Mouse (Mus musculus): Measurements from ENCODE around the gene Cfp. TPM values are rescaled to one million over a fixed set of nuclear protein-coding genes. Genes with fewer than 3 reads are reported as not detected.
A peak's percentile ranks its signal among the peaks of the same experiment; 100 is the strongest.

Cfp gene
- polyA plus RNA-seq (2016; fragmentation: Nextera tagmentation; extraction: Ambion mirVana) = 11.7 and 13.1 TPM in 2 replicates

DNA sequence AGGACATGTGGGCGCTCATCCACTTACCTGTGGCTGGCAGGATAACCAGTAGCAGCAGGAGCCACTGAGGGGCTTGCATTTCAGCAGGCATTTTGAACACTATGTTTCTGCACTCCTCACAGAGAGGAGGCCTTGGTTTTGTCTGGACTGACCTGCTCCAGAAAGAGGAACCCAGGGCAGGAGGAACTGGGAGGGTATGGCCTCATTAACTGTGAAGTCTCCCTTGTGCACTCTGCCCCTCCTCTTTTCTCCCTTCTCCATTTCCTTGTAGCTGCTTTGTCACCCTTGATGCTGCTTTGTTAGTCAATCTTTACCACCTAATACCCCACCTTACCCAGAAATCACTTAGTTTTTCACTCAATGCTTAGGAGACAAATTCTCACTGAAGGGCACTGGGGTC, at the start of gene Cfp:
TSS of gene Cfp (minus strand) at position 192 of the 400 bp plus-strand sequence.
- Histone ChIP-seq H3K4me3 (no peak within 1 kb of the TSS), H3K27me3 (replicated peaks) (no peaks in the 10 kb centered on the region), H3K36me3 (peaks cover 7% of the 10 kb centered on the region; the same call in 1 of the 2 replicates), H3K4me2 (no peak within 1 kb of the TSS), H3K9me3 (replicated peaks) (no peaks in the 10 kb centered on the region), H3K27ac (no peak within 1 kb of the TSS), H3K9ac (no peak within 1 kb of the TSS), H3K4me1 (no peaks in the 10 kb centered on the region)
- WGBS (ENCODE audit: insufficient replicate concordance) = 27% methylated on average over 1 of the region's 1 CpGs
- ATAC-seq = no peak

DNA sequence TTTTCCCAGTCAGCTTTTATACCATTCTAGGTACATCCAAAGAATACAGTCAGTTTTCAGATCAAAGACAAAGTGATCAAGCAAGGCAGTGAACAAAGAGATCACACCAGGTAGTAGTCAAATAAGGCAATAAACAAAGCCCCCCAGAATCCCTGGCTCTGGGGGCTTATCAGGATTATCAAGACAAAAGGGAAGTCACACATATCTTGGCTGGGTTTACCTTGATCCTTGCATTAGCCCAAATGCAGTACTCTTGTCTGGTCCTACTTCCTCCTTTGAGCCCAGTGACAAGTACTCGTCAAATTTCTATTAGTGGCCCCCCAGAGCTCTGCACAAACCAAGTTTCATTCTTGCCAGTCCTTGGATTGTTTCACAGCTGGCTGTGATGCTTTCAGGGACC, 49.5 kb upstream of the Cfp start:
- no peaks in the 10 kb centered on the region for H3K9me3 ChIP-seq (replicated peaks)
- no peak for ATAC-seq
- no peaks in the 10 kb centered on the region for H3K36me3 ChIP-seq
- 30% methylated on average over 1 of the region's 1 CpGs for WGBS (ENCODE audit: insufficient replicate concordance)
- H3K27ac ChIP-seq = no peak overlapping the region
- H3K9ac ChIP-seq = no peak overlapping the region
- no peaks in the 10 kb centered on the region for H3K4me1 ChIP-seq
- H3K27me3 ChIP-seq (replicated peaks) = no peaks in the 10 kb centered on the region
- H3K4me3 ChIP-seq = no peak overlapping the region
- H3K4me2 ChIP-seq = no peak overlapping the region

GRCm38 (mm10) chrX:20961477-20962378, 30.4 kb upstream of the Cfp start, which contains the start of gene Uxt:
Gene Uxt, minus strand, starts transcription at chrX:20962017.
- peak within 1 kb of the TSS; percentile 68 for H3K4me2 ChIP-seq
- ATAC-seq = peak; percentile 93
- H3K36me3 ChIP-seq = peaks cover 18% of the 10 kb centered on the region
- WGBS (ENCODE audit: insufficient replicate concordance) = 7% methylated on average over 57 of the region's 57 CpGs
- H3K9me3 ChIP-seq (replicated peaks) = no peaks in the 10 kb centered on the region
- peaks cover 5% of the 10 kb centered on the region; the same call in 1 of the 2 replicates for H3K4me1 ChIP-seq
- no peaks in the 10 kb centered on the region for H3K27me3 ChIP-seq (replicated peaks)
- peak within 1 kb of the TSS; percentile 85 for H3K27ac ChIP-seq
- peak within 1 kb of the TSS; percentile 61 for H3K9ac ChIP-seq
- H3K4me3 ChIP-seq = peak within 1 kb of the TSS; percentile 64

GRCm38 (mm10) chrX:20950191-20950880, 19.0 kb upstream of the Cfp start, which contains the start of gene Elk1:
Gene Elk1, minus strand, starts transcription at chrX:20950608.
- Histone ChIP-seq H3K36me3 (0 out of 2 replicates have a peak, but pooled peaks cover 3% of the 10 kb centered on the region), H3K4me2 (peak within 1 kb of the TSS; percentile 70)

GRCm38 (mm10) chrX:20946055-20946454, 14.7 kb upstream of the Cfp start:
- Histone ChIP-seq H3K9ac (no peak overlapping the region), H3K36me3 (no peaks in the 10 kb centered on the region), H3K4me3 (no peak overlapping the region), H3K4me1 (peaks cover 8% of the 10 kb centered on the region; the same call in 1 of the 2 replicates), H3K9me3 (replicated peaks) (no peaks in the 10 kb centered on the region), H3K27ac (no peak overlapping the region), H3K4me2 (no peak overlapping the region), H3K27me3 (replicated peaks) (no peaks in the 10 kb centered on the region)
- ATAC-seq = no peak
- WGBS (ENCODE audit: insufficient replicate concordance) = 6% methylated on average over 4 of the region's 4 CpGs

More at GRCm38 (mm10) chrX:20950191-20950880, 19.0 kb upstream of the Cfp start, which contains the start of gene Elk1:
- Histone ChIP-seq H3K9ac (peak within 1 kb of the TSS; percentile 57), H3K4me1 (peaks cover 8% of the 10 kb centered on the region; the same call in 1 of the 2 replicates), H3K27ac (peak within 1 kb of the TSS; percentile 48; the same call in 1 of the 2 replicates), H3K4me3 (peak within 1 kb of the TSS; percentile 68), H3K9me3 (replicated peaks) (no peaks in the 10 kb centered on the region), H3K27me3 (replicated peaks) (no peaks in the 10 kb centered on the region)
- whole genome bisulfite sequencing (ENCODE audit: insufficient replicate concordance) = 9% methylated on average over 29 of the region's 30 CpGs
- peak; percentile 95 for ATAC-seq

- Histone ChIP-seq H3K36me3 (peaks cover 13% of the 10 kb centered on the region; the same call in 1 of the 2 replicates), H3K4me3 (no peak overlapping the region), H3K27ac (no peak overlapping the region), H3K4me2 (no peak overlapping the region), H3K27me3 (replicated peaks) (no peaks in the 10 kb centered on the region), H3K9ac (no peak overlapping the region), H3K9me3 (replicated peaks) (no peaks in the 10 kb centered on the region), H3K4me1 (no peaks in the 10 kb centered on the region)
- no peak for ATAC-seq
- WGBS (ENCODE audit: insufficient replicate concordance) = 19% methylated on average over 1 of the region's 1 CpGs
Observed at GRCm38 (mm10) chrX:20931963-20932362, 608 bp upstream of the Cfp start.

DNA sequence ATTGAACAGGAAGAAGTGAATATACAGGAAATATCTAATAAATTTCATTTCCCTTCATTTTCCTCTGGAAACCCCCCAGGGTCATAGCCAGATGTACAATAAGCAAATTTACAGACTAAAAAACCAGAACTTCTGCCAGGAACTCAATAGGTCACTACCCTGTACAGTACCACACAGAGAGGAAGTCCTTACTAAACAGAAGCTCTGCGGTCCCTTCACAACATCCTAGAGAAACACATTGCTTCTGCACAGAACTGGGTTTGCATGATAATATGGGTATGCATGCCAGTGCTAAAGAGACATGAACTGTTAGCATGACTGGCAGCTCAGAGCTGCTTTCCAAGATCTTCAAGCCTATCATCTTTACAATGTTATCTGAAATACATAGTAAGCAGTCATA, 1.5 kb downstream of the Cfp start:
- H3K36me3 ChIP-seq = no peaks in the 10 kb centered on the region
- ATAC-seq = no peak
- no peak overlapping the region for H3K4me2 ChIP-seq
- H3K4me1 ChIP-seq = no peaks in the 10 kb centered on the region
- no peaks in the 10 kb centered on the region for H3K9me3 ChIP-seq (replicated peaks)
- H3K4me3 ChIP-seq = no peak overlapping the region
- WGBS (ENCODE audit: insufficient replicate concordance) = 59% methylated on average over 1 of the region's 1 CpGs
- no peak overlapping the region for H3K9ac ChIP-seq
- H3K27me3 ChIP-seq (replicated peaks) = no peaks in the 10 kb centered on the region
- H3K27ac ChIP-seq = no peak overlapping the region

DNA sequence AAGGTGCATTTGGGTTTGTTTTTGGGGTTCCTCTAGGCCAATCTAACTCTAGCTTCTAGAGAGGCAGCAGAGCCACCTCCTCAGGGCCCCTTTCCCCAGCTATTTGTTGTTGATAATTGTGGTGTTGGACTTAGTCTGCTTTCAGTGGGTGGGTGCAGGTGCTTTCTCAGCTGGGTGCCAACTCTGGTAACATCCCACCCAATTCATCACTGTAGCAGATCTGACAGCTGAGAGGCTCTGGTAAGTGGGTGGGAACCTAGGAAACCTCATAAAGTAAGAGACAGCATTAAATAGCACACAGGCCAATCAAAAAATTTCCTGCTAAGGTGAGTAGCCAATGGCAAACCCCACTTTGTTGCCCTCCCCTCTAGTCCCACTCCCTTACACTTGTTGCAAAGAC, 6.4 kb downstream of the Cfp start:
- no peaks in the 10 kb centered on the region for H3K4me1 ChIP-seq
- peaks cover 22% of the 10 kb centered on the region for H3K27me3 ChIP-seq (replicated peaks)
- ATAC-seq = no peak
- no peaks in the 10 kb centered on the region for H3K9me3 ChIP-seq (replicated peaks)
- no peak overlapping the region for H3K4me3 ChIP-seq
- no peak overlapping the region for H3K27ac ChIP-seq
- H3K4me2 ChIP-seq = no peak overlapping the region
- no peaks in the 10 kb centered on the region for H3K36me3 ChIP-seq
- H3K9ac ChIP-seq = no peak overlapping the region

- Histone ChIP-seq H3K4me1 (no peaks in the 10 kb centered on the region), H3K27ac (no peak overlapping the region), H3K4me3 (no peak overlapping the region), H3K9ac (no peak overlapping the region), H3K9me3 (replicated peaks) (no peaks in the 10 kb centered on the region), H3K36me3 (no peaks in the 10 kb centered on the region), H3K4me2 (no peak overlapping the region), H3K27me3 (replicated peaks) (peaks cover 37% of the 10 kb centered on the region)
- no peak for ATAC-seq
- WGBS (ENCODE audit: insufficient replicate concordance) = 52% methylated on average over 1 of the region's 1 CpGs
Observed at GRCm38 (mm10) chrX:20923506-20923905, 7.8 kb downstream of the Cfp start.

- Histone ChIP-seq H3K36me3 (no peaks in the 10 kb centered on the region), H3K27ac (no peak overlapping the region), H3K27me3 (replicated peaks) (peaks cover 40% of the 10 kb centered on the region), H3K9me3 (replicated peaks) (no peaks in the 10 kb centered on the region), H3K4me2 (peak overlapping the region; percentile 67), H3K9ac (no peak overlapping the region), H3K4me3 (no peak overlapping the region), H3K4me1 (no peaks in the 10 kb centered on the region)
- no peak for ATAC-seq
- WGBS (ENCODE audit: insufficient replicate concordance) = 30% methylated on average over 5 of the region's 5 CpGs
Observed at GRCm38 (mm10) chrX:20921366-20921765, 10.0 kb downstream of the Cfp start.

DNA sequence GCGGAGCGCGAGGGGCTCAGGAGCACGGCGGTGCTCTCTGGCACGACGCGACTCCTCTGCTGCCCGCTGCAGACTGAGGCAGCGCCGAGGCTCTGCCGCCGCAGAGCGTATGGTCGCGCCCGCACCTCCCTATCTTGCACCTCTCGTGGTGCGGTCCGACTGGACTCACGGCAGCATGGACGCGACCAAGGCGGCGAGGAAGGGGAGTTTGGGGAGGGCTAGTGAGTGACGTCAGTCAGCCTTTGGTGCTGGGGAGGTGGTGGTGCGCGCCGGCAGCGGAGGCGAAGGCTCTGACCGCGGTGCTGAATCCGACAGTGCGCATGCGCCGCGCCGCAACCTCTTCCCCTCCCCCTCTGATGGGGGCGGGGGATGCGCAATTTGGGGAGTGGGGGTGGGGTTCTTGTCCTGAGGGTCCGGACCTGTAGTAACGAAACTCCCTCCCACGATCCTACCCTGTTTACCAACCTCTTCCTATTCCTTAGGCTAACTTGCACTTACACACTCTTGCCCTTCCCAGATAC, 10.5 kb downstream of the Cfp start, which contains the start of gene Syn1:
TSS of gene Syn1 (minus strand) at position 161 of the 521 bp plus-strand sequence.
- peak within 1 kb of the TSS; percentile 41 for H3K4me3 ChIP-seq
- WGBS (ENCODE audit: insufficient replicate concordance) = 11% methylated on average over 31 of the region's 44 CpGs
- peak; percentile 49 for ATAC-seq
- no peak within 1 kb of the TSS for H3K9ac ChIP-seq
- no peaks in the 10 kb centered on the region for H3K9me3 ChIP-seq (replicated peaks)
- H3K27me3 ChIP-seq (replicated peaks) = peaks cover 40% of the 10 kb centered on the region
- H3K36me3 ChIP-seq = no peaks in the 10 kb centered on the region
- no peak within 1 kb of the TSS for H3K27ac ChIP-seq
- H3K4me1 ChIP-seq = no peaks in the 10 kb centered on the region
- peak within 1 kb of the TSS; percentile 67 for H3K4me2 ChIP-seq

Data from liver, embryonic 12.5 days (tissue).